Mouse (Mus musculus): Measurements from ENCODE around the gene Gm9944. TPM values are rescaled to one million over a fixed set of nuclear protein-coding genes. Genes with fewer than 3 reads are reported as not detected.

Gm9944 gene
- total RNA-seq (2021) = not detected
- long read RNA-seq, experiment 1 = 0 reads
- long read RNA-seq, experiment 2 = 0 reads

DNA sequence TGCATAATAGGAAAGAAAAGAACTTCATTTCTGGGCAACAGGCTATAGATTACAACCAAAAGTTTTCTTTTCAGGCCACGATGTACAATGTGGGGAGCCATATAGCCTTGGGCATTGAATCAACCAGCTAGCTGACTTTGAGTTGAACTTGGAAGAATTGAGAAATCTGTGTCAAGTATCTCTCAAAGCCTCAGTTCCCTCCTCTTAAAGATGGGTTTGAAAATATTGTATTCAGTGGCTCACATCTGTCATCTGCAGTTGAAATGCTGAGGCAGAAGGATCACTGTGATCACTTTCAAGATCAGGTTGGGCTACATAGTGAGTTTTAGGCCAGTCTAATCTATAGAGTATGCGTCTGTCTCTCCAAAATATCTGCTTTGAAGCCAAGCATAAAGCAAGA is at the start of gene Gm9944:
Gene Gm9944 (minus strand): TSS at position 101 of the 400 bp plus-strand sequence.
- DNase-seq (ENCODE audit: low spot score in 2 of 2) = no peak

DNA sequence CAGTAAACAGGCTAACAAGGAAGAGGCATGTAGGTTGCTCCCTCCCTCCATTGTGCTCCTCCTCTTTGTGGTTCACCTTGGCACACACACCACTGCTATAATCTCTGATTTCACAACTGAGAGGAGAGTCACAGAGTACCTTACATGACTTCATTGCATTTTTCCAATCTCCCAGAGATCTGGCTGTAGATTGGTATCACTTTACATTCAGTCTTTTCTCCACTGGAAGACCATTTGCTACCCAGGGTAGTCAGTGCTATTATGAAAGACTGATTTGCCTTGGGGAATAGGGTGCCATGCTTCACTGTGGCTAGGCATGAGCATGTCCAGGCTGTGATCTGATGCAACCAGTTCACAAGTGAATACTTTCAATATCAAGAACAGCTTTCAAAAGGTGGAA is 40.2 kb upstream of the Gm9944 start:
- no peak for DNase-seq (ENCODE audit: low spot score in 2 of 2)

DNA sequence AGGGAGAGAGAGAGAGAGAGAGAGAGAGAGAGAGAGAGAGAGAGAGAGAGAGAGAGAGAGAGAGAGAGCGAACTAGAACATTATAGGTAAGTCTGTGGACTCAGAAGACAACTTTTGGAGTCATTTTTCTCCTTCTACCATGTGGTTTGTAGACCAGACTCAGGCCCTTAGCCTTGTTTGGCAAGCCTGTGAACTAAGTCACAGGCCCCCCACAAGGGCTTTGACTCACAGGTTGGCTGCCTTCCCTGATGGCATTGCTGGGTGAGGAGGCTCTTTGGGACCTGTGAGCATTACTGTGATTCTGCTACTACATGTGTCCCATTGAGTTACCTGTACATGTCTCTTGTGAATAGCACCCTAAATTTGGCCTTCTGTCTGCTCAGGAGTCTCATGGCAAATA is 15.0 kb upstream of the Gm9944 start:
- DNase-seq (ENCODE audit: low spot score in 2 of 2) = no peak

DNA sequence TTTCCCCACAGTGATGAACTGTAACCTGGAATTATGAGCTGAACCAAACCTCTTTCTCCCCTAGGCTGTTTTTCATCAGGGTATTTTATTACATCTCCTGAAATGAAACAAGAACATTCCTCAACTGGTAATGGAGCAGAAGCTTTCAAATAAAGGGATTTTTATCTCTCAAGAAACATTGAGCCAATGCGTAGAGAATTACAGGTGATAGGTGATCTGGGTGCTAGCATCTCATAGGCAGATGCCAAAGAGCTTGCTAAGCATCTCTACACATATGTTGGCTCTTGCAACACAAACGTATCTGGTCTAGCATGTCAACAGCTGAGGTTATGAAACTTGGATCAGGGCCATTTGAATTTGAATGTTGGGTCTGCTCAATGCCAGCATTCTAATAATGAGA is 12.1 kb upstream of the Gm9944 start:
- no peak for DNase-seq (ENCODE audit: low spot score in 2 of 2)

DNA sequence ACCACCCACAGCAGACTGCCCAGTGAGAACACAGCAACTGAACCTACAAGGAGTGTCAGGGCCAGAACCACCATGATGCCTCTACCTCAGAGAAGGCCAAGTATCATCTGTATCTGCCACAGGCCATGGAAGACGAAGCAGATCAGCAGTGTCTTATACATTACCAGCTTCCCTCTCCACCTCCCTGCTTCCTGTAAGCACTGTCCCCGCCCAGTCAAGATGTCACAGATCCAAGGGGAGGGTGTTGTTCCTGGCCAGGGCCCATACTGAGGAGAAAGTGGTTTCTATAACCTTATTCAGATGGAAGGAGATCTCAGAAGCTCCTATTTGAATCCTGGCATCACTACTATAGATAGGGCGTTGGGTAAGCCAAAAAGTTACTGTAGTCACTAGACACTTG is 10.5 kb upstream of the Gm9944 start, which contains the start of gene Aadacl3:
Gene Aadacl3 (minus strand): TSS at position 101 of the 400 bp plus-strand sequence.
- DNase-seq (ENCODE audit: low spot score in 2 of 2) = no peak

DNA sequence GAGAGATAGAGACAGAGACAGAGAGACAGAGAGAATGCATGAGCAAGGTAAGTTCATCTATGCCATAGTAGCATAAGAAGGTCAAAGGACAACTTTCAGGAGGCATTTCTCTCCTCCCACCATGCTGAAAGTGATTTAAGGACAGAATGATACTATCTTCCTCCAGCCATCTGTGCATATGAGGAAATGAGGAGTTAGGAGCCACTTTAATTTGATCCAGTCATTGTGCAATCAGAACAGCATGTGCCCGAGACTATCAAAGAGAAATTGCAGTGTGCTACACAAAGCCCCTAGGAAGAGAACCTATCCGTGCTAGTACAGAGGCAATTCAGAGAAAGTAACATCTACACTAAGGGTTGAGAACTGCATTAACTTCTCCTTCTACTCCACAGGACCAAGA is 4.6 kb downstream of the Gm9944 start:
- no peak for DNase-seq (ENCODE audit: low spot score in 2 of 2)

DNA sequence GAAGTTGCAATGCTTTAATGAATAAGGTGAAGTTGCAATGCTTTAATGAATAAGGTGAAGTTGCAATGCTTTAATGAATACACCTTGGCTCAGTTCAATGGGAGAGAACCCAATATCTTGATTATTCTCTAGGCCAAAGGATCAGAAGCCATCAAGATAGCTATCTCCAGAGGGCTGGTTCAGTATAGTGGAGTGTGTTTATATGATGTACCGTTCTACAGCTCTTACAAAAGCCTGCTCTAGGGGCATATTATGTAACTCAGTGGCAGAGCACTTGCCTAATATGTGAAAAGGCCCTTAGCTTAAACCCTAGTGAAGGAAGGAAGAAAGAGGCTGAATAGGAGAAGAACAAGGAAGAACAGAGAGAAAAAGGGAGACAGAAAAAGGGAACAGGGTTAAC is 11.5 kb downstream of the Gm9944 start:
- no peak for DNase-seq (ENCODE audit: low spot score in 2 of 2)

DNA sequence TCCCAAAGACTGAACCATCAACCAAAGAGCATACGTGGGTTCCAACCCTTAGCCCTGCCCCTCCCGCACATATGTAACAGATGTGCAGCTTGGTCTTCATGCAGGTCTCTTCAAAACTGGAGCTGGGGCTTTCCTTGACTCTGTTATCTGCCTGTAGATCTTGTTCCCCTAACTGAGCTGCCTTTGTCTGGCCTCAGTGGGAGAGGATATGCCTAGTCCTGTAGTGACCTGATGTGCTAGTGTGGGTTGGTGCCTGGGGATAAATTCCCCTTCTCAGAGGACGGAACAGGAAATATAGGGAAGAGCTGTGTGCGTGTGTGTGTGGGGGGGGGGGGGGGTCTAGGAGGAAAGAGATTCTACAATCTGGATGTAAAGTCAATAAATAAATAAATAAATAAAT is 12.0 kb downstream of the Gm9944 start:
- DNase-seq (ENCODE audit: low spot score in 2 of 2) = no peak

DNA sequence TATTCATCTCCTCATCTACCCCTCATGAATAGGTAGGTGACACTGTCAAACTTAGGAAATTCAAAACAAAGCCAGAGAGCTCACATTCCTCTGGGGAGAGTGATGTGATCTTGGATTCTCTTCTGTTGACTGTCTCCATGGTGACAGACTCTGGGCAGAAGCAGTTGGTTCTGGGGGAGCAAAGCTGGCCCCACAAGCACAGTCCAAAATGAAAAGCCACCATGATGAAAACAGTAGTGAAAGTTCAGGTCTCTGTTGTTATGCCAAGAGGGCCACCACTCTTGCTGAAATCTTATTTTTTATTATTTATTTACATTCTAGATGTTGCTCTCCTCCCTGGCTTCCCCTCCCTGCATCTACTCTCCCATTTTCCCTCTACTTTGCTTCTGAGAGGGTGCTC is 14.4 kb downstream of the Gm9944 start, which contains the start of gene 1700012P22Rik:
Gene 1700012P22Rik (minus strand): TSS at position 101 of the 400 bp plus-strand sequence.
- DNase-seq (ENCODE audit: low spot score in 2 of 2) = no peak

DNA sequence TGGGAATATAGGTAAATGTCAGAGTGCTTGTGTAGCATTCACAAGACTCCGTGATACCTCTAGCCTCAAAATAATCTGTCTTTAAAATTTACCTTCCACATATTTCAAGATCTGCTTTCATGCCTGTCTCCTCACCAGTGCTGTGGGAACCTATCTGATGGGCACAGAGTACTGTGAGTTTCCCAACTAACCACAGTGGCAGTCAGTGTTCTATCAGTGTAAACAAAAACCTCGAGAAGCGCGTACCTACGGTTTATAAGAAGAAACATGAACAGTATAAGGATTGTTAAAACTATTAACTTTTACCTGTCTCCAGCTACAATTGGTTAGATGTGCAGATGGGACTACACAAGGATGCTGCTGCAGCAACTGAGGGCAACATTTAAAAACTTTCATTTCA is 19.9 kb downstream of the Gm9944 start:
- no peak for DNase-seq (ENCODE audit: low spot score in 2 of 2)

DNA sequence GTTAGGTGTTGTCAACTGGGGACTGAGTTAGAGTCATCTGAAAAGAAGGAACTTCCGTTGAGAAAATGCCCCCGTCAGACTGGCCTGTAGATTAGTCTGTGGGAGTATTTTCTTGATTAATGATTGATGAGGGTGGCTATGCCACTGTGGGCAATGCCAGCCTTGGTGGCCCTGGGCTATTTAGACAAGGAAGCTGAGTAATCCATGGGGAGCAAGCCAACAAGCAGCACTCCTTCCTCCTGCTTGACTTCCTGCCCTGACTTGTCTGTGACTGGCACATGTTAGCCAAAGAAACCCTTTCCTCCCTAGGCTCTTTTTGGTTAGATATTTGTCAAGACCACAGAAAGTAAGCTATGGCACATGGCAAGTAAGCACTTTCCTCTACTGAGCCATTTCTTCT is 22.4 kb downstream of the Gm9944 start:
- DNase-seq (ENCODE audit: low spot score in 2 of 2) = no peak

DNA sequence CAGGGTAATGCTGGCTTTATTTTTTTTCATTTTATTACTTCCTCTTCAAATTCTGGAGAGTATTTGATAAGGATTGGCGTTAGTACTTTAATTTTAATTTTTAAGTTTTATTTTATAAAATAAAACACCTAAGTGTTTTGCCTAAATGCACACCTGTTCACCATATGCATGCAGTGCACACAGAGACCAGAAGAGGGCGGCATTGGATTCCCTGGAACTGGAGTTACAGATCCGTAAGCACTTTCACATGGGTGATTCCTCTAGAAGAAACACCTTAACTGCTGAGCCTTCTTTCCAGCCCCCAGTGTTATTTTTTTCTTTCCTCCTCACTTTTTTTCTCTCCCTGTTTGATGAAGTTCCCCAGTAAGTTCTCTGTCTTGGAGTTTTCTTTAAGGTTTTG is 24.2 kb downstream of the Gm9944 start:
- DNase-seq (ENCODE audit: low spot score in 2 of 2) = peak in 1 of 2 experiments; percentile 35

DNA sequence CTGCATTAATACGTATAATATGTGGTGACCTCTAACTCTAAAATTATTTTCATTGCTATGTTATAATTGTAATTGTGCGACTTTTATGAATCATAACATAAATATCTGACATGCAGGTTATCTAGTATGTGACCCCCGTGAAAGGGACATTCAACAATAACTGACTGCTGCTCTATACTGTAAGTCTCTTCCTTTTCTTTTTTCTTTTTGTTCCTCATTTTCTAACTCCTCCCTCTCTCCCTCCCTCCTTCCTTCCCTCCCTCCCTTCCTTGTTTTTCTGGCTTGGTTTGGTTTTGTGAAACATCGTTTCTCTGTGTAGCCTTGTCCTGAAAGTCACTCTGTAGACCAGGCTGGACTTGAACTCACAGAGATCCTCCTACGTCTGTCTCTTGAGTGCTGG is 28.5 kb downstream of the Gm9944 start:
- DNase-seq (ENCODE audit: low spot score in 2 of 2) = no peak

DNA sequence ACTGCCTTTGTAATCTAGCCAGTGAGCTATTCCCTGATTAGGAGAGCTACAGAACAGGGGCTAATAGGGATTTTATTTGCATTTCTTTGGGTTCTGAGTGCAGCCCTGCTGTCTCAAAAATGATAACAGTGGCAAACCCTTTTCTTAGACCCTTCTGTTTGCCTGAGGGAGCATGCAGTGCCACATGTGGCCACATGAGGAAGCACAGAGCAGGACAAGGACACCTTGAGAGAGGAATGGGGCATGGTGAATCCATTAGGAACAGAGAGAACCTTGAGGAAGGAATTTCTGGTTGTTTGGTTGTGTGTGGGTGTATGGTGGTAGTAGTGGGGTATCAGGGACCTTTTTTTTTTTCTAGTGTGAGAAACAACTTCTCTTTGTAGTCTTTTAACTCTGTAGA is 32.5 kb downstream of the Gm9944 start:
- DNase-seq (ENCODE audit: low spot score in 2 of 2) = no peak

DNA sequence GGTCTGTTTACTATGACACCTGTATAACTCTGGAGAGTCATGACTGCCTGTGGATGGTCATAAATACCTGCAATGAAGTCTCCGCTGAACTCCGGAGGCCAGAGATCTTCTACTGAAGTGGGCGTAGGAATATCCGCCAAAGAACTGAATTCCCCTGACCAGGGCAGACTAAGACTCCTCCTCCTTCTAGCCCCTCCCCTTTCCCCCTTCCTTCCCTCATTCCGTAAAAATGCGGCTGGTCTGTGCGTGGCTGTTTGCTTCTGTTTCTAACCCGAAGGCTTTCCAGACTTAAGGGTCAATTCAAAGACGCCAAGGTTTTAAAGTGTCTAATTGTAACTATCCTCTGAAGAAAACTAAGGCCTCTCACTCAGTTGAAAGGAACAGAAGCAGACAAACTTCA is 44.8 kb downstream of the Gm9944 start, which contains the start of gene Pramef12:
Gene Pramef12 (minus strand): TSS at position 175 of the 400 bp plus-strand sequence.
- no peak for DNase-seq (ENCODE audit: low spot score in 2 of 2)

DNA sequence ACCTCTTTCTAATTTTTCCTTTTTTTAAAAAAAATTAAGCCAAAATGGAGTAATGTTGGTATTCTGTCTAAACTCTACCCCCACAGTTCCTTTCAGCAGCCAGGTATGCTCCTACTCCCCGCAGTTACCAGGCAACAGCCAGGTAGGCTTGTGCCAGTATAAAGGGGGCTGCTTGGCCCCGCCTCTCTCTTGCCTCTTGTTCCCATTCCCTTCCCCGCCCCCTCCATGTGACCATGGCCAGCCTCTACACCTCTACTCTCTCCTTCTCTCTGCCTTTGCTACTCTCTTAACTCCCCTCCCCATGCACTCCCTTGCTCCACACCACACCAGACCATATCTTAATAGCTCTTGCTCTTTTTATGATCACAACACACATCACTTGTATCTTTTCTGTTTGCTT is 46.9 kb downstream of the Gm9944 start:
- DNase-seq (ENCODE audit: low spot score in 2 of 2) = no peak

DNA sequence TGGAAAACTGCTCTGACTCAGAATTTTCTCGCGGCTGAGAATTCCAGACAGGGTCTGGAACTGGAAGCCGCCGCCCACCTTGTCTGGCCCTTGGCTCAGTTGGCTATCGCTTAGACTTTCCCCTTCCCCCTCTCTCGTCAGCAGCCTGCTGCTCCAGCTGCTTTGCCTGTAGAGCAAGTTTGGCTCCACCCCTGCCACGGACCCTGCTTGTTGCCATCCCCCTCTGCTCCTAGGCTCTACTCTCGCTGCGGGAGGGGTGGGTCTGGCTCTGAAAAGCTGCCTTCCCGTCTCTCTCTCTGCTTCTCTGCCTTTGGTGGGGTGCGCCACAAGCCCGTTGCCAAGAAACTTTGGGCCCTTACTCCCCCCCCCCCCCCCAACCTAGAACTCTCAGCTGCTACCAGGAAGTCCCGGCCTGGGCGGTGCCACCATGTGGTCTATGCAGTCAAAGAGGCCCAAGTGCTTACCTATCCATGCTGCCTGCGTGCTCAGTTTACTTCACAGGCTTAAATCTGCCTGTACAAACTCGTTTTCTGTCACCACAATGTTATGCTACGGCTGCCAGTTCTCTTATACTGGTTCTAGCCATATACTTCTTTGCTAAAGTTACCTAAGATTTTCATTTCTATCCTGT is 48.5 kb downstream of the Gm9944 start:
- peak in 1 of 2 experiments; percentile 19 for DNase-seq (ENCODE audit: low spot score in 2 of 2)

Other genes with a start within 250 kb of the Gm9944 start
- gene C87977, start 240.0 kb downstream of the Gm9944 start, total RNA-seq (2021) = not detected
- gene Pramel5, start 172.8 kb downstream of the Gm9944 start, total RNA-seq (2021) = not detected
- not detected for gene Gm13128, start 123.1 kb downstream of the Gm9944 start, total RNA-seq (2021)
- not detected for gene Gm13119, start 95.4 kb downstream of the Gm9944 start, total RNA-seq (2021)
- gene Pramef20, start 75.4 kb downstream of the Gm9944 start, total RNA-seq (2021) = not detected
- gene Pramef12, start 44.9 kb downstream of the Gm9944 start, total RNA-seq (2021) = not detected
- gene 1700012P22Rik, start 14.5 kb downstream of the Gm9944 start, total RNA-seq (2021) = not detected
- not detected for gene Aadacl3, start 10.4 kb upstream of the Gm9944 start, total RNA-seq (2021)
- not detected for gene 9430007A20Rik, start 66.5 kb upstream of the Gm9944 start, total RNA-seq (2021)
- not detected for gene Gm13124, start 111.8 kb upstream of the Gm9944 start, total RNA-seq (2021)
- gene Aadacl4, start 160.4 kb upstream of the Gm9944 start, total RNA-seq (2021) = not detected
- not detected for gene Gm436, start 233.1 kb upstream of the Gm9944 start, total RNA-seq (2021)